Mouse (Mus musculus): ENCODE results near the gene Gm10770. TPM values are rescaled to one million over a fixed set of nuclear protein-coding genes. Genes with fewer than 3 reads are reported as not detected.
"Not testable (repeated sequence)": the region's sequence is repeated elsewhere in the genome, so short reads cannot be mapped to it uniquely, and the experiment has no call there.

Gene Gm10770
- not detected in 2 replicates for total RNA-seq (2015; ENCODE audit: low replicate concordance)
- not detected in 2 replicates for total RNA-seq (2017; ENCODE audit: low replicate concordance)

DNA sequence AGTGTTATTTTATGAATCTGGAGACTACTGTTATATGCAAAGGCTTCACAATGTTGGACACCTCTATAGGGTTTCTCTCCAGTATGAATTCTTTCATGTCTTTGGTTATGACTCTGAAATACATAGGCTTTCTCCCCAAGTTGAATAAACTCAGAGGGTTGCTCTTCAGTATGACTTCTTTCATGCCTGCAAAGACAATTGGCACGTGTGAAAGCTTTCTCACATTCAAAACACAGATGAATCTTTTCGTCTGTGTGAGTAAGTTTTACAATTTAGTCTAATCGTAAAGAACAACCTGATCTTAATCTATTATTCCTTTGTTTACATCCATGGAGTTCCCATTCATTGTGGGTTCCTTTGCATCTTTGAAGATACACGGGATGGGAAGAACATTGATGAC lies at the start of gene Gm10770:
TSS of gene Gm10770 (minus strand) at position 101 of the 400 bp plus-strand sequence.
- not testable (repeated sequence) for ATAC-seq (replicated peaks; ENCODE audit: low FRiP score, poor library complexity, severe bottlenecking)

DNA sequence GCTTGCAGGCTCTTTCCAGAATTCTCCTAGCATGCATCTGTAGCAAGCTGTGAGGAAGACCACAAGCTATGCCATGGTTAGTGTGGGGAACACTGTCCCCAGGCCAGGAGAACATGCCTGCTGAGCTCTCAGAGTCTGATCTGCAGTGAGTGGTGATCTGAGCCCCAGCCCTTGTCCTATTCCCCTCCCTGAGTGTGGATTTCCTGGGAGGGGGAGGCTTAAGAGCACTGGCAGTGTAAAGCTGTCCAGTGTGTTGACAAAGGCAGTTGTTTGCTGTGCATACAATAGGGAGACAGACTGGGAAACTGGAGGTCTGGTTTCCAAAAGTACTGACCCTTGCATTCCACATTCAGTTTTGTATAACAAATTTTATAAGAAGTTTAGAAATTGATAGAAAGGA lies 43.8 kb upstream of the Gm10770 start:
- ATAC-seq (replicated peaks; ENCODE audit: low FRiP score, poor library complexity, severe bottlenecking): not testable (repeated sequence)

DNA sequence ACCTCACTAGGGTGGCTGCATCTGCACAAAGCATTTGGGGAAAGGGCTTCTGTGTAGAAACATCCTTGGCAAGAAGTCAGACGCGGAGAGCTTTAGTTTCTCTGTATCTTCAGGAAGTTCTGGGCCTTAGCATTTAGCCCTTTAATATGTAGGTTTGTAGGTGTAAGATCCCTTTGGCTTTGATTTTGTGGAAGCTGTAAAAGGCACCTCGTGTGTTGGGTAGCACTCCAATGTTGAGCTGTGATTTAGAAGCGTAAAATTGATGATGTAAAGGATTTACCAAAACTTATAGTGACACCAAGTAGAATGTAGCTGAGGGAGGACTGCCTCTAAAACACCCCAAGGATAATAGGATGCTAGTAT lies 38.9 kb upstream of the Gm10770 start:
- not testable (repeated sequence) for ATAC-seq (replicated peaks; ENCODE audit: low FRiP score, poor library complexity, severe bottlenecking)

DNA sequence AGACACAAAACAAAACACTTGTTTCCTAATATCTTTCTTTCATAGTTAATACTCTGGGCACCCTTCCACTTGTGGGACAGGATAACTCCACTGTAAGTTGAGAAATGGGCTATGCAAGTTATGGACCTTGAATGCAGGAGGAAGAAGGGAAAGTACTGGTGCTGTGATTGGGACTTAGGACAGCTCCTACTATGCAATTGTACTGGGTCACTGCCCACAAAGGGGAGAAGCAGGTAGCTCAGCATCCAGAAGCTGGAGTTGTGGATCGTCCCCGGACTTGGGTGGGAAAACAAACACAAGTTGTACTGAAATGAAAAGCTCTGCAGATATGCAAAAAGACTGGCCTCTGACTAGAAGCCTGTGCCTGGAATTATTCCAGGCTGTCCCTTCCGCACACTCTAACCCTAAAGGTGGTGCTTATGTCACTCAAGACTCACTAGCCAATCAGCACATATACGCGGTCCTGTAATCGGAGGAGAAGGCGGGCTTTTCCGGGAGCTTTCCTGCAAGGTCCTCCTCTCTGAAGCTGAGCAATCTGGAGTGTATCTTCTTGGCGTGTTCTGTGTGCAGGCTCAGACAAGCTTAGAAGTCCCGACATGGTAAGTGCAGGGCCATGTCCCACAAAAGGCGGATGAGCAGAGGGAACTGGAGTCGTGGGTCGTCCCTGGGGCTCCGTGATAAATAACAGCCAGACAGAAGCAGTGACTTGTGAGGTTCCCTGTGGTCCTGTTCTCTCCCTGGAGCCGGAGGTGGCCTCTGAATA lies 38.3 kb upstream of the Gm10770 start, which contains the start of gene Zfp937:
TSS of gene Zfp937 (plus strand) at position 474 of the 763 bp plus-strand sequence.
- not testable (repeated sequence) for ATAC-seq (replicated peaks; ENCODE audit: low FRiP score, poor library complexity, severe bottlenecking)

DNA sequence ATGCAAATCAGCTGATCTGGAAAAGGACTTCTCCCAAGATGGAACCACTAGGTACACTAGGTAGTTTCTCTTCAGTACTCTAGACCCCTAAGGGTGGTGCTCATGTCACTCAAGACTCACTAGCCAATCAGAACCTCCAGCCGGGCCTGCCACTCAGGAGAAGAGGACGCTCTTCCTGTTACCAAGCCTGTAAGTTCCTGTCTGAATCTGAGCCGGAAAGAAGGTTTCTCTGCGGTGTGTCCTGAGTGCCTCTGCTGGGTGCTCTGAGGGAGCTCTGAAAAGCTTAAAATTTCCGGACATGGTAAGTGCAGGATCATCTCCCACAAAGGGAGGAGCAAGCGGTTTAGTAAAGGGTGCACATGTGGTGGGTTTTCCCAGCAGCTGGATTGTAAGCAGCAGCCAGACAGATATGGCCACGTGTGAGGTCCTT lies 2.1 kb upstream of the Gm10770 start, which contains the start of gene Gm14139:
TSS of gene Gm14139 (plus strand) at position 186 of the 430 bp plus-strand sequence.
- ATAC-seq (replicated peaks; ENCODE audit: low FRiP score, poor library complexity, severe bottlenecking): not testable (repeated sequence)

DNA sequence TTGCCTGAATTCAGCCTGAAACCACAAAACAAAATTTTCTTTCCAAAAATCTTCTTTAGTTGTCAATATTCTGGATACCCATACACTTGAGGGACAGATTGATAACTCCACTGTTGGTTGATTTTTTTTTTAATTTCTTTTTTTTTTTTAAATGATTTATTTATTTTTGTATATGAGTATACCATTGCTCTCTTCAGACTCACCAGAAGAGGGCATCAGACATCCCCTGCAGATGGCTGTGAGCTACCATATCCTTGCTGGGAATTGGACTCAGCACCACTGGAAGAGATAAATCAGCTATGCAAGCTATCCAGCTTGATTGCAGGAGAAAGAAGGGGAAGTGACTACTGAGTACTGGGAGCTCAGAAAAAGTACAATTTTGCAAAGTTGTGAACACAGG lies 1.6 kb upstream of the Gm10770 start:
- not testable (repeated sequence) for ATAC-seq (replicated peaks; ENCODE audit: low FRiP score, poor library complexity, severe bottlenecking)

DNA sequence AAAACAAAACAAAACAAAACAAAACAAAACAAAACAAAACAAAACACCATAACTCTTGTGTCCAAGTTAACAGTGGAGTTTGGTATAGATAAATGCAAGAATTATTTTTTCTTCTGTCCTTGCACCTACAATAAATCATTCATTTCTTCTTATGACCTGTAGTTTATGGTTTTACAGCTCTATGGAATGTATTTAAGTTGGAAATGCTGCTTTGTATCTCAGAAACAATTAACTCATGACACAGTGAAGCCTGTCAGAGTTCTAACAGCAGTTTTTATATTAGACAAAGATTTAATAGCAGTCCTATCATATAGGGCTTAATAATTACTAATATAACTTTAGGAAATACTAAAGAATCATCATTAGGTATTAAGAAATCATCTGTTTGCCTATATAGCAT lies 5.6 kb downstream of the Gm10770 start:
- ATAC-seq (replicated peaks; ENCODE audit: low FRiP score, poor library complexity, severe bottlenecking): no peak

DNA sequence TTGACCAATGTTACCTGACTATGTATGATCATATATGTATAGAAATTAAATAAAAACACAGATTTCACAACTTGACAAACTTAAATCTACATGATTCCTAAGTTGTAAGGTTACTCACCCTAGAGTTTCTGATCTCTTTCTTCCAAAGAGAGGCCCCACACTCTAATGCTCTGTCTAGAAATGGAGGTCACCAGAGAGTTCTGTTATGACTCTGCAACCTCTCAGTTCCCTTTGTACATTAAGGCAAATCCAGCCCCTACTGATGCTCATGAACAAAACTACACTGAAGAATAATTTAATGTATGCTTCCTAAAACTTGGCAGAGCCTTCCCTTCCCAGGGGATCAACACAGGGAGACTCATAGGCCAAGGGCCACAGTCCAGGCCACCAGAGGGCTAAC lies 12.8 kb downstream of the Gm10770 start:
- ATAC-seq (replicated peaks; ENCODE audit: low FRiP score, poor library complexity, severe bottlenecking): no peak

DNA sequence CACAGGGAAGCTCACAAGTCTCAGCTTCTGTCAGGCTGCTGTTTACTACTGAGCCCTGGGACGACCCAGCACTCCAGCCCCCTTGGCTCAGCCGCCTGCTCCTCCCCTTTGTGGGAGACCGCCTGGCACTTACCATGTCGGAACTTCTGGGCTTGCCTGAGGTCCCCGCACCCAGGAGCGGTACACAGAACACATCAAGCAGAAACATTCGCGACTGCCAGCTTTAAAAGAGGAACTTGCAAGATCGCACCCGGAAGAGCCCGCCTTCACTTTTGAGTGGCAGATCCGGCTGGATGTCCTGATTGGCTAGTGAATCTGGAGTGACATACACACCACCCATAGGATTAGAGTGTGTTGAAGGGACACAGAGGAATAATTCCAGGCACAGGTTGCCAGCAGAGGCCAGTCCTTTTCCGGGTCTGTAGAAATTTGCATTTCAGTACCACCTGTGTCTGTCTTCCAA lies 43.0 kb downstream of the Gm10770 start, which contains the start of gene Zfp120:
TSS of gene Zfp120 (minus strand) at position 274 of the 463 bp plus-strand sequence.
- ATAC-seq (replicated peaks; ENCODE audit: low FRiP score, poor library complexity, severe bottlenecking): peak; percentile 95

DNA sequence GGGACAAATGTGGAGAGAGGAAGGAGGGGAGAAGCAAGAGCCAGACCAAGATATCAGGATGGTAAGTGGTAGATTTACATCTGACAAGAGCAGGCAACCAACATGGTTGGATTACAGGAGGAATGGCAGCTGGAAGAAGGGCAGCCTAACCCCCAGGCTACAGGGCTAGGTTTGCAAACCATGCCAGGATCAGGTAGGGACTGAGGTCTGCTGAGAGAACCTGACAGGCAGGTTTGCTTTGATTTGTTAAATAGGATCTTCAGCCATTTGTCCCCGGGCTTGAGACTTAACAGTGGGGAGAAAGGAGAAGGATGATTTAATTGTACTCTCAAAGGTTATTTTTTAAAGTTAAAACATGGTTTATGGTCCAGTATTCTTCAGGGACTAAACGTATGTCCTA lies 46.7 kb downstream of the Gm10770 start:
- no peak for ATAC-seq (replicated peaks; ENCODE audit: low FRiP score, poor library complexity, severe bottlenecking)

DNA sequence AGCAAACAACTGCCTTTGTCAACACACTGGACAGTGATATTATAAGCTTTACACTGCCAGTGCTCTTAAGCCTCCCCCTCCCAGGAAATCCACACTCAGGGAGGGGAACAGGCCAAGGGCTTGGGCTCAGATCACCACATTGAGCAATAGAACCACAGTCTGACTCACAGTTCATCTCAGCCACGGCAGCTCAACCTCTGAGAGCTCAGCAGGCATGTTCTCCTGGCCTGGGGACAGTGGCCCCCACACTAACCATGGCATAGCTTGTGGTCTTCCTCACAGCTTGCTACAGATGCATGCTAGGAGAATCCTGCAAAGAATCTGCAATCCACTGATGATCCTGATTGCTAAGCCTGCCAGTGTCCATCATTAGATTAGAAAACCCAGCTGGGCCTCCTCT lies 47.5 kb downstream of the Gm10770 start:
- not testable (repeated sequence) for ATAC-seq (replicated peaks; ENCODE audit: low FRiP score, poor library complexity, severe bottlenecking)

Other genes with a start within 250 kb of the Gm10770 start
- gene Zfp120, start 43.0 kb downstream of the Gm10770 start, total RNA-seq (2015; ENCODE audit: low replicate concordance): 2.1 and 4.6 TPM in 2 replicates
- 6.4 and 6.8 TPM in 2 replicates for gene Zfp120, start 43.0 kb downstream of the Gm10770 start, total RNA-seq (2017; ENCODE audit: low replicate concordance)
- not detected in 2 replicates for gene Gm14139, start 2.1 kb upstream of the Gm10770 start, total RNA-seq (2015; ENCODE audit: low replicate concordance)
- gene Gm14139, start 2.1 kb upstream of the Gm10770 start, total RNA-seq (2017; ENCODE audit: low replicate concordance): not detected in 2 replicates
- gene Zfp937, start 38.4 kb upstream of the Gm10770 start, total RNA-seq (2015; ENCODE audit: low replicate concordance): 0.19 and 0.42 TPM in 2 replicates
- 0.42 and 0.43 TPM in 2 replicates for gene Zfp937, start 38.4 kb upstream of the Gm10770 start, total RNA-seq (2017; ENCODE audit: low replicate concordance)
- 2.1 TPM in 1 of 2 replicates, not detected in the other for gene Gm21994, start 75.9 kb upstream of the Gm10770 start, total RNA-seq (2015; ENCODE audit: low replicate concordance)
- gene Gm21994, start 75.9 kb upstream of the Gm10770 start, total RNA-seq (2017; ENCODE audit: low replicate concordance): 0.98 and 5.1 TPM in 2 replicates
- not detected in 2 replicates for gene Gm14124, start 77.8 kb upstream of the Gm10770 start, total RNA-seq (2015; ENCODE audit: low replicate concordance)
- gene Gm14124, start 77.8 kb upstream of the Gm10770 start, total RNA-seq (2017; ENCODE audit: low replicate concordance): not detected in 2 replicates
- gene Gm10130, start 144.0 kb upstream of the Gm10770 start, total RNA-seq (2015; ENCODE audit: low replicate concordance): not detected in 2 replicates
- gene Gm10130, start 144.0 kb upstream of the Gm10770 start, total RNA-seq (2017; ENCODE audit: low replicate concordance): 12.0 TPM in 1 of 2 replicates, not detected in the other
- not detected in 2 replicates for gene 3300002I08Rik, start 183.1 kb upstream of the Gm10770 start, total RNA-seq (2015; ENCODE audit: low replicate concordance)
- gene 3300002I08Rik, start 183.1 kb upstream of the Gm10770 start, total RNA-seq (2017; ENCODE audit: low replicate concordance): not detected in 2 replicates

All from erythroblast, adult 5-6 weeks (primary cell).